Mouse (Mus musculus): ENCODE measurements around the gene Erc2. TPM values are rescaled to one million over a fixed set of nuclear protein-coding genes. Genes with fewer than 3 reads are reported as not detected.

Gene Erc2
- total RNA-seq, 2 experiments from 2014 or later: 253 to 265 TPM

GRCm38 (mm10) chr14:28181070-28181825 lies 559.0 kb downstream of the Erc2 start:
- intact Hi-C loops (cut with DNase I): no loop called here

DNA sequence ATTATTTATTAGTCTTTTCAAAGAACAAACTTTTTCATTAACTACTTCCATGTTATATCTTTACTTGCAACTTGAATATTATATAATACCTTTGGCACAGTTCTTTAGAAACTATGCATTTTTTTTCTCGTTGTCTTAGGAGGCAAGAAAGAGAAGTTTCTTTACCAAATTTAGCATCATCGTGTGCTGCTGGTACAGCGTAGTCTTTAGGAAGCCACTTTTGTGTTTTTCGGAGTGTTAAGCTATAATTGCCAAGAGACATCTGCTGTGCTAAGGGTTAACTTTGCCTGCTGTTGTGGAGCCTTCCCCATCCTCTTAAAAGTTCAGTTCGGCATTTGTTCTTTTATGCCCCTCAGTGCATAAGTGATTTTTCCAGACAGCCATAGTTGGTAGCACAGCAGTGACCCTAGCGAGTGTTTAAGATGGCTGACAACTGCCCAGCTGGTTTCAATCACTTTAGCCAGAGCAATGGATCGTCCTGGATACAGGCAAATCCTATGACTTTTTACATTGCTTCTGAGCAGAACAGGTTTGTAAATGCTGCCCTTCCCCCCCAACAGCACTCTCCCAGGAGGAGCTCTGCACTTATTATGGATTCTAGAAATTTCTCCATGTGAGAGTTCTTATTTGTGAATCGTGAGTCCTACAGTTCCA lies 570.6 kb downstream of the Erc2 start:
- no peak for DNase-seq (ENCODE audit: extremely low spot score in 1 of 2, low spot score in 2 of 2)
- intact Hi-C loops (cut with DNase I): no loop called here

More at GRCm38 (mm10) chr14:28181070-28181825, 559.0 kb downstream of the Erc2 start:
- DNase-seq (ENCODE audit: extremely low spot score in 1 of 2, low spot score in 2 of 2): no peak

DNA sequence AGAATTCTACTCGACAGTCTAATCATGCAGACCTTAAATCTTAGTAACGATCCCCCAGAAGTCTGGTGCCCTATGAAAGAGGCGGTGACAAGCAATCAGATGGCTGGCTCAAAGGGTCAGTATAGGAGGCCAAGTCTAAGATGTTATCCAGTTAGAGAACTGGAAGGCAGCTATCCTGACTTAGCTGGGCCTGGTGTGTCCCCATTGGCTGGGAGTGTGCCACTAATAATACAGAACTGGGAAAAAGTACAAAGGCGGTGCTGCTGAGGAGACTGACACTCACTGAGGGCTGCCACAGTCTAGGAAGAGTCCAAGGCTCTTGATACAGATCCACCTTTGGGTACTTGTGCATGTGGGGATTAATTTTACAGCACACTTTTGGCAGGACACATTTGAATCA lies 581.6 kb downstream of the Erc2 start:
- intact Hi-C loops (cut with DNase I): no loop called here
- no peak for DNase-seq (ENCODE audit: extremely low spot score in 1 of 2, low spot score in 2 of 2)

GRCm38 (mm10) chr14:28206303-28206702 lies 584.1 kb downstream of the Erc2 start:
- intact Hi-C loops (cut with DNase I): no loop called here
- no peak for DNase-seq (ENCODE audit: extremely low spot score in 1 of 2, low spot score in 2 of 2)

DNA sequence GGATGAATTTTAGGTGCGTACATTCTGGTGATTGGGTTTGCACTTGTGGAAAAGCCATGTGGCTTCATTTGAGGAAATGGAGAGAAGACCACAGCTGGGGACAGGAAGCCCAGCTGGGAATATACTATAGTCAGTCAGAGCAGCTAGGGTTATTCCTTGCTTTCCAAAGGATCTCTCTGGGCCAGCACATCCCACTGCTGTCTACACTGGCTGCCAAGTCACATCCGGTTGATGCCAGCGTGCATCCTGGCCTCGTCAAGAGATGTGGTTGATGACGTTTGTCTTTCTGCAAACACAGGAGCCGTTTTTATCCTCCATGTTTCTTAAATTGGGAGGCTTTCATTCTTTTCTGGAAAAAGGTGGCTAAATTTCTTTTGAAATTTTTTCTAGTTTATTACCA lies 603.3 kb downstream of the Erc2 start:
- intact Hi-C loops (cut with DNase I): no loop called here
- no peak for DNase-seq (ENCODE audit: extremely low spot score in 1 of 2, low spot score in 2 of 2)

DNA sequence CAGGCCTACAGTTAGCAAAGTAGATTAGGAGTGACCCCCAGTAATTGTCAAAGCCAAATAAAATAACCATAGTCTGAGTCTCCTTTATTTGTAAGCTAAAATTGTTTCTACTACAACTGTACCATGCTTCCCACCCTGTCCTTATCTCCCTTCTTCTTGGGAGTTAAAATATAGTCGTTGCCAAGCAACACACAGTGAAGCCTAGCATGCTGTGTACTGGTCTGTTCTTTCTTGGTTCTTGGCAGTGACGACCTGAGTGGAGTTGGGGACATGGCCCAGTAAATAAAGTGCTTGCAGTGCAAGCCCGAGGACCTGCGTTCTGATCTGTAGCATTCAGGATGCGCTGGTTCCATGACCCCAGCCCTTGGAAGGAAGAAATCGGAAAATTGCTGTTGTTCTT lies 608.3 kb downstream of the Erc2 start:
- no peak for DNase-seq (ENCODE audit: extremely low spot score in 1 of 2, low spot score in 2 of 2)
- intact Hi-C loops (cut with DNase I): no loop called here

DNA sequence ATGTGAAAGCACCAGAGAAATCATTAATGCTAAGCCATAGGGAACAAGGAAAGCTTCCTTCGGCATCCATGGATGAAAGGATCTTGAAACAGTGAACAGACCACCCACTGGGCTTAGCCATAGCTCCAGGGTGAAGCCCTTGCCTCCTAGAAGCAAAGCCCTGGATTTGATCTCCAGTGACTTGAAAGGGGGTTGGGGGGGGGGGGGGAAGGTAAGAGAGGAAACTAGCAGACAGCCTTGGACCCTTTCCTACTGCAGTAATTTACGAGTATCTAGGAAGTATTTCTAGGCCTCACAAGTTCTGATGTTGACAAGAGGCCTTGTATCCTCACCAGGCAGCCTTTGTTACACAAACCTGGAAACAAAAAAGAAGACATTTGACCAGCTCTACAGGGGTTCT lies 609.0 kb downstream of the Erc2 start:
- intact Hi-C loops (cut with DNase I): no loop called here
- no peak for DNase-seq (ENCODE audit: extremely low spot score in 1 of 2, low spot score in 2 of 2)

DNA sequence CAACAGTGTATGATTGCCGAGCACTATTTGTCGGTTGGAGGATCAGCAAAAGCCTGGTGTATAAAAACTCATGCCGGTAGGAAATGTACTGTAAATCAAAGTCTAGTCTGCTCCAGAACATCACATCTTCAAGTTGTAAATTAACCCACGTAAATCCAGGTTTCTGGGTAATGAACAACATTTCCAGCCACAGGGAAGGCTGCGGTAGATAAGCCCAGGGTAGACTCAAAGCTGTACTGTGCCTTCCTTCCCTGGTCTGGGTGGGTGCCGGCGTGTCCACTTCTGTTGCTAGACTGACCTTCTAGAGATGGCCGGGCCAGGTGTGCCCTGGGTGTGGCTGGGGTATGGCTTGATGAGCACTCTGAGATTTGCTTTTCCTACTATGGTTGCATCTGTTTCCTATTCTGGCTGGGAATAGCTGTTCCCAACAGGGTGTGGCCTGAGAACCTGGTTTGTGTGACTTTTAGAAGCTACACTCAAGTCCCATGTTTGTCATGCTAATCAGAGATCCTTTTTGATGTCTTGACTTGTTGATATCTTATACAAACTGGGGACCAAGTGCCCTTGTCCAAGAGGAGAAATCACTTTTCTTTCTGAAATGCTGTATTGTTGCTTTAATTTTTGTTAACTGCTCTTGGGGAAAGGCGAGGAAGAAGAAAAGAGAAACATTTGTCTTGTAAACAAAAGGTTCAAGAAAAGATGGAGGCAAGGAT lies 616.3 kb downstream of the Erc2 start:
- no peak for DNase-seq (ENCODE audit: extremely low spot score in 1 of 2, low spot score in 2 of 2)
- intact Hi-C loops (cut with DNase I): no loop called here

DNA sequence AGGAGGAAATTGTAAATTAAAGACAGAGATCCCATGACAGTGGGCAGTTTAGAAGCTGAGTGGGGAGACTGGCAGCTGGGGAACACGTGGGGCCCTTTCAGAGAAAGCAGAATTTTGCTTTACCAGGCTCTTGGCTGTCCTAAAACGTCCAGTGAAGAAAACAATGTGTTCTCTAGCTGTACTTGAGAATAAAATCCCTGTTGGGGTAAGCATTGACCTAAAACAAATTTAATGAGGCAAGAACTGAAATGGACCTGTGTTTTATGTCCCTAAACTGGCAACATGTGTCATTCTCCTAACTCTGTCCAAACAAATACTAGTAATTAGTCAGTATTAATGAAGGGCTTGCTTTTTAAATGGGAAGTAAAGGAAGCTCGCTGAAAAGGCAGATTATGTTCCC lies 617.9 kb downstream of the Erc2 start:
- intact Hi-C loops (cut with DNase I): no loop called here
- DNase-seq (ENCODE audit: extremely low spot score in 1 of 2, low spot score in 2 of 2): no peak

- DNase-seq (ENCODE audit: extremely low spot score in 1 of 2, low spot score in 2 of 2): no peak
- intact Hi-C loops (cut with DNase I): no loop called here
Measured at GRCm38 (mm10) chr14:28242743-28243142, 620.5 kb downstream of the Erc2 start.

- DNase-seq (ENCODE audit: extremely low spot score in 1 of 2, low spot score in 2 of 2): no peak
- intact Hi-C loops (cut with DNase I): no loop called here
Measured at GRCm38 (mm10) chr14:28243474-28243873, 621.2 kb downstream of the Erc2 start.

DNA sequence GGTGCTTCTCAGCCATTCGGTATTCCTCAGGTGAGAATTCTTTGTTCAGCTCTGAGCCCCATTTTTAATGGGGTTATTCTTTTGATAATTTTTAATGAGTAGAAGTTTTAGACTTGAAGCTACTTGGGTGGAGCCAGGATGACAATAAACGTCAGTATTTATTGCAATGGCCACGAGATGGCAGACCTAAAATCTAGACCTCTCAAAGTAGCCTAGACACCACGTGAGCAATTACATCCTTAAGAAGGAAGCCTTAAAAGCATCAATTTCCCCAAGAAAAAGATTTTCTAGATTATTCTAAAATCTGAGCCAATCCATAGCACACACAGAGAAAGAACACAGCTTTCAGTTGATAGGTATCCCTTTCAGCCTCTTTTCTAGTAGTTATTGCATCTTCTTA lies 640.5 kb downstream of the Erc2 start:
- no peak for DNase-seq (ENCODE audit: extremely low spot score in 1 of 2, low spot score in 2 of 2)
- intact Hi-C loops (cut with DNase I): no loop called here

DNA sequence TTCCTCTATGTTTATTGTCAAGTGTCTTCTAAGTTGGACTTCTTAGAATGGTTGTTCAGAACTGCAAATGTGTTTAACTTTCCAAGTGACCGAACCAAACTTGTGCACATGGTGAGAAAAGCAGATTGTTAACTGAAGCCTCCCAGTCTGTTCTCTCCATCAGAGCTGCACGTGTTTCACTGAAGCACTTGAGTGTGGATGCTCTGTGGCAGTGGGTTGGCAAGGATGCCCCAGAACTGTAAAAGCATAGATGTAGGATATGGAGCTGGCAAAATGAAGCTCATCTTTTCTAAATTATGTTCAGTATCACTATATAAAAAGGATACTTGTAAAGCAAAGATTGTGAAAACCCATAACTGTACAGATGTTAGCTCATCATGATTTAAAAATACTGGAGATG lies 645.1 kb downstream of the Erc2 start:
- DNase-seq (ENCODE audit: extremely low spot score in 1 of 2, low spot score in 2 of 2): no peak
- intact Hi-C loops (cut with DNase I): no loop called here

DNA sequence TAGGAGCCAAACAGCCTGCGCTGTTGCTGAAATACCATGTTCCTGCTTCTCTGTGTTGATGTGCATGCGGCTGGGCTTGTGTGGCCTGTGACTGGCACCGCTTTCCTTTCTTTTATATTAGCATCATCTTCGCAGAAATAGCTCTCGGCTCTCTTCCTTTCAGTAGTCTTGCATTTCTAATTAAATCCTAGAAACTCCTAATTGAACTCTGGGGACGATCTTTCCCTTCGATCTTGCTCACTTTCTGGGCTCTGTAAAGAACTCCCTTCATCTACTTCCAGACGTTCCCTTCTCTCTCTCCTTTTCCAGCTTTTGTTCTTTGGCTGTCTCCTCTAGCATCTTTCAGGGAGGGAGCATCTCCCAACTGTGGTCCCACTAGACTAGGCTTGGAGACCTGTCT lies 649.6 kb downstream of the Erc2 start:
- intact Hi-C loops (cut with DNase I): no loop called here
- no peak for DNase-seq (ENCODE audit: extremely low spot score in 1 of 2, low spot score in 2 of 2)

DNA sequence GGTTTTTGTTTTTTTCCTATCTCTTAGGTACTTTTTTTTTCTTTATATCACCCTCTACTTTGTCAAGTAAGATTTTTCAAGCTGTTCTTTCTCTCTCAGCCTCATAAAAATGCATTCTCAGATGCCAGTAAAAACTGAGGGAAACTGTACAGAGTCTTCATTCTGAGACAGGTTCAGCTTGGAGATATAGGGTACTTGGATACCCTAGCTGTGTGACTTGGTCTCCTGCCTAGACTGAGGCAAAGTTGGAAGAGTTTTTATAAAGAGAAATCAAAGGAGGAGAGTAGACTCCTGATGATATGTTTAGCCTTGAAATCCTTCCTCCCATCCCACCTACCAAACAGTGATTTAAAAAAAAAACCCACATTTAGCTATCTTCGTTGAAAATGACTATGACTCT lies 651.4 kb downstream of the Erc2 start:
- intact Hi-C loops (cut with DNase I): no loop called here
- DNase-seq (ENCODE audit: extremely low spot score in 1 of 2, low spot score in 2 of 2): no peak

- intact Hi-C loops (cut with DNase I): no loop called here
- DNase-seq (ENCODE audit: extremely low spot score in 1 of 2, low spot score in 2 of 2): no peak
Measured at GRCm38 (mm10) chr14:28274826-28275225, 652.6 kb downstream of the Erc2 start.

DNA sequence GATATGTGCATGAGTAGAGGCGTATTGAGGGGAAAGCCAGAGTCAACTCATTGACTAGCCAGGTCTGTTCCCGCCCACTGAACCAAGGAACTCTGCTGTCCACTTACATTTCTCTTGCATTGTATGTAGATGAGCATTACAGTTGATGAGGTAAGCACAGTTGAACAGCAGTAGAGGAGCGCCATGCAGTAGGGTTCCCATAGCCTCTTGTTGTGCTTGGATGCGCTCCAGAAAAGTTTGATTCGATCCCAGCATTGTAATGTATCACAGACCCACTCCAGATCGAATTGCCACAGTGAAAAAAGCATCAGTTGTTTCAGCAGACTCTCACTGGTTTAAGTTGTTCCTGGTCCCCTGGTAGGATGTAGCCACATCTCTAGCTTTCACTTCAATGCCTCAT lies 656.7 kb downstream of the Erc2 start:
- DNase-seq (ENCODE audit: extremely low spot score in 1 of 2, low spot score in 2 of 2): no peak
- intact Hi-C loops (cut with DNase I): no loop called here

DNA sequence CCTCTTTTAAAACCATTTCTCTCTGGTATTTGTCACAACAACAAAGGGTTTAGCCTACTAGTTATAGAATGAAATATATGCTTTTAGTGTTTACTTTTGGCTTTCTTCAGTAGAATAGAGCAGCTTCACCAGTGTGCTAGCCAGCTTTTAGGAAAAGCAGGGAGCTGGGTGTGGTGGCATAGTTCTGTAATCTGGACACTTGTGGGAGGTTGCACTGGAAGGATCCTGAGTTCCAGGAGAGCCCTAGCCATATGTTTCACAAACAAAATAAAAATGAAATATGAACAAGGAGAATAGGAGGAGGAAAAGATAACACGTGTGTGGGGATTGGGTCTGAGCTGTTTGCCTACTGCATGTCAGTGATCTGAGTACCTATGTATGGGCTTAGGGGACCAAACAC lies 658.1 kb downstream of the Erc2 start:
- no peak for DNase-seq (ENCODE audit: extremely low spot score in 1 of 2, low spot score in 2 of 2)
- intact Hi-C loops (cut with DNase I): loop anchor here (10.0 kb wide), 1 partner anchor 234 kb away; no protein-coding TSS in a partner anchor

DNA sequence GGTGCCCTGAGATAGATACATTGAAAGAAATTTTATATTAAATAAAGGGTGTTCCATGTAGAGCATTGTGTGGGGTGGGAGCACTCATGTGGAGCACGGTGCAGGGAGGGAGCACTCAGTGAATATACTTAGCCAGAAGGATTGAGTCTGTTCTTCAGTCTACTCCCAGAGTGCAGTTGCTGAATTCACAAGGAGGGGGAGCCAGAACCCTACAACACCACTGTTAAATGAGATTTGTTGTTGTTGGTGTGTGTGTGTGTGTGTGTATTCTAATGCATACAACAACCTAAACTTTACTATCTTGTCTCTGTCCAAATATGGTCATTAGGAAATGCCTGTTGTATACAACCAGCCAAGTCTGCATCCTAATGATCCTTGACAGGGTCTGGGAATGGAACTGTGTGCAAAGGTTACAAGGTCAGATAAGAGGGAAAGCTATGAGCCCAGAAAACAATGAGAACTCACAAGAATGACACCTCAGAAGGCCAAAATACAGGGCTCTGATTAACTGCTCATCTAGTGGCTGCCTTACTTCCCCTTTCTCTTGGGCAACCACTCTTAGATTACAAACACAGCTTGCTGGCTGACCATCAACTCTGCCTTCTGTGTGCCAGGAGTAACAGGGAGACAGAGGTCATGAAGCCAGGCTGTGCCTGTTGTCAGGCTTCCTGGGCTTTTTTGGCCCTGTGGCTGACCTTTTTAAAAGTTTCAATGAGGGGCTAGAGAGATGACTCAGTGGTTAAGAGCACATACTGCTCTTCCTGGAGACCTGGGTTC lies 661.3 kb downstream of the Erc2 start:
- DNase-seq (ENCODE audit: extremely low spot score in 1 of 2, low spot score in 2 of 2): no peak
- intact Hi-C loops (cut with DNase I): loop anchor here (10.0 kb wide), 1 partner anchor 231 kb away; no protein-coding TSS in a partner anchor
